Mouse (Mus musculus) midbrain, embryonic 14.5 days (tissue): ENCODE data around the gene Atic. TPM values are rescaled to one million over a fixed set of nuclear protein-coding genes. Genes with fewer than 3 reads are reported as not detected.
A peak's percentile ranks its signal among the peaks of the same experiment; 100 is the strongest.

ENCODE experiments used
- ATAC-seq: fragments of 200-750 bp; cut with Nextera tagmentation; 2 replicates; pipeline ENCODE4 v1.8.0; 2017; ENCODE audit warnings: moderate number of reproducible peaks, moderate library complexity; ENCODE audit not compliant: low FRiP score, low TSS enrichment
- DNase-seq: peaks from one replicate; pipeline ENCODE4 v3.0.0-alpha.2; 2015
- H3K27ac ChIP-seq: fragments of 300-500 bp; sonication (generic); replicated peaks from 2 replicates; pipeline ENCODE4 v1.5.1; 2014; ENCODE audit warnings: mild to moderate bottlenecking, low read depth, low read length, moderate library complexity
- H3K27me3 ChIP-seq: fragments of 300-500 bp; sonication (generic); 2 replicates; pipeline ENCODE4 v1.6.1; 2014; ENCODE audit warnings: low read length, control low read depth, mixed read lengths; ENCODE audit not compliant: control insufficient read depth, insufficient read depth
- H3K36me3 ChIP-seq: fragments of 300-500 bp; sonication (generic); 2 replicates; pipeline ENCODE4 v1.6.1; 2014; ENCODE audit warnings: low read length, control low read depth; ENCODE audit not compliant: control insufficient read depth, insufficient read depth
- H3K4me1 ChIP-seq: fragments of 300-500 bp; sonication (generic); 2 replicates; pipeline ENCODE4 v1.6.1; 2014; ENCODE audit warnings: mild to moderate bottlenecking, antibody characterized with exemption, low read length, control low read depth; ENCODE audit not compliant: control insufficient read depth, insufficient read depth
- H3K4me2 ChIP-seq: fragments of 300-500 bp; sonication (generic); 2 replicates; pipeline ENCODE4 v1.6.1; 2014; ENCODE audit warnings: mild to moderate bottlenecking, low read length, moderate library complexity
- H3K4me3 ChIP-seq: fragments of 300-500 bp; sonication (generic); replicated peaks from 2 replicates; pipeline ENCODE4 v1.5.1; 2014; ENCODE audit warnings: low read depth, low read length
- H3K9ac ChIP-seq: fragments of 300-500 bp; sonication (generic); replicated peaks from 2 replicates; pipeline ENCODE4 v1.6.1; 2014; ENCODE audit warnings: mild to moderate bottlenecking, low read length, moderate library complexity
- H3K9me3 ChIP-seq: fragments of 300-500 bp; sonication (generic); 2 replicates; pipeline ENCODE4 v1.6.1; 2016; ENCODE audit warnings: low read length, control low read depth, mixed read lengths; ENCODE audit not compliant: control insufficient read depth
- WGBS: fragments of 180-500 bp; shearing (Covaris S2); extraction: QIAGEN DNeasy Blood & Tissue Kit; methylation state at CpG from one replicate; pipeline ENCODE4 v1.1.7; 2014; 5-methylcytosine and 5-hydroxymethylcytosine counted together
- polyA plus RNA-seq: library from polyadenylated mRNA; unstranded; fragments of >200 nt; fragmentation: Nextera tagmentation; extraction: Ambion mirVana; gene quantifications from 2 replicates; pipeline ENCODE4 v1.2.1, GENCODE M21; 2014

The Atic gene
- polyA plus RNA-seq = 26.4 and 30.6 TPM in 2 replicates

- under 1% methylated on average over 55 of the region's 55 CpGs for WGBS
- peak within 1 kb of the TSS; percentile 46 for H3K27ac ChIP-seq
- peak within 1 kb of the TSS; percentile 72 for H3K4me2 ChIP-seq
- H3K27me3 ChIP-seq = no peaks in the 10 kb centered on the region
- peak within 1 kb of the TSS; percentile 55 for H3K9ac ChIP-seq
- no peaks in the 10 kb centered on the region for H3K9me3 ChIP-seq
- H3K4me3 ChIP-seq = peak within 1 kb of the TSS; percentile 57
- peaks cover 6% of the 10 kb centered on the region; the same call in 1 of the 2 replicates for H3K36me3 ChIP-seq
- peaks cover 7% of the 10 kb centered on the region; the same call in 1 of the 2 replicates for H3K4me1 ChIP-seq
- peak; percentile 91 for DNase-seq
- ATAC-seq = peak; percentile 98
Measured at GRCm38 (mm10) chr1:71556688-71557612, at the start of gene Atic. TSS of gene Atic (plus strand) at chr1:71557150.

DNA sequence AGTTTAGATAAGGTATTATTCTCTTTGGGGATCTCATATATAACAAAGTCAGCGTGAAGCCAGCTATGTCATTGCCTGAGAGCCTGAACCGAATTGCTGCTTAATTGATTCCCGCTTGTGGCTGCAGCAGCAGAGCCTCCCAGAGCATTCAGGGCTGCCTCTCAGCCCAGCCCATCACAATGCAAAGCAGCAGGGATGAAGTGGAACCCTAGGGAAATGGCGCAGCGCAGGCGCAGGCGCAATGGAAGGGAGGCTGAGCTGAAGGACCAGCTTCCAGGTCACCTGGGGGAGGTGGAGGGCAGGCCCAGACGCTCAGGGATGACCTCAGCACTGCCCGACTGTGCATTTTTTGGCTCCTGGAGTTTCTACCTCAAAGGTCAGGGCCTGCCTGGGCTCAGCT lies 49.7 kb upstream of the Atic start:
- H3K4me2 ChIP-seq = peak overlapping the region; percentile 23
- peak; percentile 83 for DNase-seq
- H3K27me3 ChIP-seq = no peaks in the 10 kb centered on the region
- peak; percentile 78 for ATAC-seq
- no peaks in the 10 kb centered on the region for H3K9me3 ChIP-seq
- peak overlapping the region; percentile 60 for H3K27ac ChIP-seq
- H3K4me3 ChIP-seq = no peak overlapping the region
- H3K9ac ChIP-seq = no peak overlapping the region
- WGBS = 4% methylated on average over 9 of the region's 9 CpGs
- H3K4me1 ChIP-seq = peaks cover 3% of the 10 kb centered on the region; the same call in 1 of the 2 replicates
- no peaks in the 10 kb centered on the region for H3K36me3 ChIP-seq

GRCm38 (mm10) chr1:71515041-71515440 lies 41.9 kb upstream of the Atic start:
- Histone ChIP-seq H3K27ac (no peak overlapping the region), H3K4me3 (no peak overlapping the region), H3K4me1 (no peaks in the 10 kb centered on the region), H3K27me3 (no peaks in the 10 kb centered on the region), H3K9ac (no peak overlapping the region), H3K36me3 (no peaks in the 10 kb centered on the region), H3K4me2 (no peak overlapping the region), H3K9me3 (no peaks in the 10 kb centered on the region; the same call in 1 of the 2 replicates)
- 94% methylated on average over 4 of the region's 4 CpGs for WGBS
- ATAC-seq (no peak), DNase-seq (no peak)

- Histone ChIP-seq H3K4me2 (no peak overlapping the region), H3K4me3 (no peak overlapping the region), H3K9ac (no peak overlapping the region), H3K36me3 (no peaks in the 10 kb centered on the region), H3K4me1 (no peaks in the 10 kb centered on the region), H3K27me3 (no peaks in the 10 kb centered on the region), H3K9me3 (no peaks in the 10 kb centered on the region), H3K27ac (no peak overlapping the region)
- DNase-seq = no peak
- 88% methylated on average over 18 of the region's 18 CpGs for WGBS
- ATAC-seq = no peak
Measured at GRCm38 (mm10) chr1:71528808-71529648, 27.9 kb upstream of the Atic start.

- no peaks in the 10 kb centered on the region for H3K4me1 ChIP-seq
- ATAC-seq (no peak), DNase-seq (no peak)
- H3K36me3 ChIP-seq = no peaks in the 10 kb centered on the region
- WGBS = 79% methylated on average over 2 of the region's 2 CpGs
- no peak overlapping the region for H3K27ac ChIP-seq
- no peak overlapping the region for H3K9ac ChIP-seq
- no peak overlapping the region for H3K4me3 ChIP-seq
- no peak overlapping the region for H3K4me2 ChIP-seq
- H3K9me3 ChIP-seq = no peaks in the 10 kb centered on the region
- no peaks in the 10 kb centered on the region for H3K27me3 ChIP-seq
Measured at GRCm38 (mm10) chr1:71530779-71531178, 26.2 kb upstream of the Atic start.

DNA sequence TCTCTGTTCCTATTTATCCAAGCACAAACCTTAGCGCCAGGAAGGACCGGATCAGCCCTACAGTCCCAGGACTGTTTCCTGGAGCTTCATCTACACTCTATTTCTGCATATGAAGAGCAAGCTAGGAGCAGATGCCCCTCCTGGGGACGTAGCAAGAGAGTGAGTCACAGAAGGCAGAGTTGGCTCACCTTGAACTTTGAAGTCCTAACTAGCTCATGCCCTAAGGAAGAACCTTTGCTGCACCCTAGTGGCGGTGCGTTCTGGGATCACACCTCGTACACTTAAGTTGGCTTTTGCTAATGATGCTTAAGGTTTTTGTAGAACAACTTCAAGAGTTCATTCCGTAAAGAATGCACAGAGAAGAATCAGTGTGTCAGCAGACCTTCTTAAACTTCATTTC lies 25.3 kb upstream of the Atic start:
- no peaks in the 10 kb centered on the region for H3K36me3 ChIP-seq
- DNase-seq (peak; percentile 69), ATAC-seq (no peak)
- no peak overlapping the region for H3K4me2 ChIP-seq
- no peaks in the 10 kb centered on the region for H3K9me3 ChIP-seq
- no peak overlapping the region for H3K9ac ChIP-seq
- H3K27me3 ChIP-seq = no peaks in the 10 kb centered on the region
- no peak overlapping the region for H3K4me3 ChIP-seq
- no peak overlapping the region for H3K27ac ChIP-seq
- 24% methylated on average over 7 of the region's 7 CpGs for WGBS
- H3K4me1 ChIP-seq = no peaks in the 10 kb centered on the region

DNA sequence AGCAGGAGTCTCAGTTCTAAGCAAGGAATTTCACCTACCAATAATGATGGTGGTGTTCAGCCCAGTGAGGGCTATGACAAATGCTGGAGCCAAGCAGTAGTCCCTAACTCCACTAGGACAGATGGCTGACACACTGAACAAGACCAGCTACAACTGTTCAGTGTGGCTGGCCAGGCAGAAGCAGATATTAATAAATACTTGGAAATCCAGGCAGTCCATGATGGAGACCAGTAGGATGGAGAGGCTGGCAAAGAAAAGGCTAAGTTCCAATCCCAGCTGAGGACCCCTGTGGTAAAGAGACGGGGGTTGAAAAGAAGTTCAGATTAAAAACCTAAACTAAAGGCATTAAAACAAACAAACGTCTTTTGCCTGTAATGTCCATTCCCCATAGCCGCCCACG lies 17.3 kb upstream of the Atic start:
- H3K9me3 ChIP-seq = no peaks in the 10 kb centered on the region
- H3K4me3 ChIP-seq = no peak overlapping the region
- no peaks in the 10 kb centered on the region for H3K4me1 ChIP-seq
- no peak overlapping the region for H3K27ac ChIP-seq
- no peak overlapping the region for H3K9ac ChIP-seq
- H3K4me2 ChIP-seq = no peak overlapping the region
- H3K27me3 ChIP-seq = no peaks in the 10 kb centered on the region
- ATAC-seq (no peak), DNase-seq (no peak)
- WGBS = 84% methylated on average over 4 of the region's 4 CpGs
- H3K36me3 ChIP-seq = no peaks in the 10 kb centered on the region

- WGBS = 77% methylated on average over 3 of the region's 3 CpGs
- Histone ChIP-seq H3K27ac (no peak overlapping the region), H3K4me3 (no peak overlapping the region), H3K4me1 (no peaks in the 10 kb centered on the region), H3K9me3 (no peaks in the 10 kb centered on the region), H3K27me3 (no peaks in the 10 kb centered on the region), H3K4me2 (no peak overlapping the region), H3K9ac (no peak overlapping the region), H3K36me3 (no peaks in the 10 kb centered on the region)
- DNase-seq (no peak), ATAC-seq (no peak)
Measured at GRCm38 (mm10) chr1:71540437-71540836, 16.5 kb upstream of the Atic start.
